Mouse (Mus musculus) stomach, embryonic 15.5 days (tissue): Measurements from ENCODE around the gene Qrich1. TPM values are rescaled to one million over a fixed set of nuclear protein-coding genes. Genes with fewer than 3 reads are reported as not detected.

Experiments used
- ATAC-seq: fragments of 200-750 bp; cut with Nextera tagmentation; 2 replicates; pipeline ENCODE4 v1.8.0; 2017; ENCODE audit warnings: low read depth, moderate number of reproducible peaks, moderate TSS enrichment; ENCODE audit not compliant: insufficient read depth, low FRiP score
- H3K27ac ChIP-seq: fragments of 300-500 bp; sonication (generic); 2 replicates; pipeline ENCODE4 v1.5.1; 2015; ENCODE audit warnings: mild to moderate bottlenecking, inconsistent platforms
- H3K27me3 ChIP-seq: fragments of 300-500 bp; sonication (generic); replicated peaks from 2 replicates; pipeline ENCODE4 v1.6.1; 2015; ENCODE audit warnings: inconsistent platforms
- H3K36me3 ChIP-seq: fragments of 300-500 bp; sonication (generic); 2 replicates; pipeline ENCODE4 v1.6.1; 2015; ENCODE audit warnings: inconsistent platforms
- H3K4me1 ChIP-seq: fragments of 300-500 bp; sonication (generic); 2 replicates; pipeline ENCODE4 v1.6.1; 2015; ENCODE audit warnings: inconsistent platforms
- H3K4me2 ChIP-seq: fragments of 300-500 bp; sonication (generic); 2 replicates; pipeline ENCODE4 v1.6.1; 2015; ENCODE audit warnings: mild to moderate bottlenecking, inconsistent platforms
- H3K4me3 ChIP-seq: fragments of 300-500 bp; sonication (generic); replicated peaks from 2 replicates; pipeline ENCODE4 v1.5.1; 2015; ENCODE audit warnings: inconsistent platforms
- H3K9ac ChIP-seq: fragments of 300-500 bp; sonication (generic); 2 replicates; pipeline ENCODE4 v1.6.1; 2015; ENCODE audit warnings: inconsistent platforms
- H3K9me3 ChIP-seq: fragments of 300-500 bp; sonication (generic); 2 replicates; pipeline ENCODE4 v1.6.1; 2016; ENCODE audit warnings: inconsistent platforms
- WGBS: fragments of 180-500 bp; shearing (Covaris S2); methylation state at CpG from one replicate; pipeline ENCODE4 v1.1.7; 2015; 5-methylcytosine and 5-hydroxymethylcytosine counted together
- polyA plus RNA-seq: library from polyadenylated mRNA; unstranded; fragments of >200 nt; fragmentation: Nextera tagmentation; extraction: Ambion mirVana; gene quantifications from 2 replicates; pipeline ENCODE4 v1.2.1, GENCODE M21; 2015

Qrich1 gene
- polyA plus RNA-seq, 1 experiment from 2014 or later = 92.9 TPM

- Histone ChIP-seq H3K9me3 (no peaks in the 10 kb centered on the region), H3K4me1 (peaks cover 19% of the 10 kb centered on the region), H3K4me2 (no peak overlapping the region), H3K27me3 (no peaks in the 10 kb centered on the region), H3K27ac (no peak overlapping the region), H3K36me3 (peaks cover 66% of the 10 kb centered on the region), H3K4me3 (no peak overlapping the region), H3K9ac (no peak overlapping the region)
- no peak for ATAC-seq
- WGBS = 93% methylated on average over 15 of the region's 15 CpGs
Measured at GRCm38 (mm10) chr9:108484021-108484420, 32.6 kb upstream of the Qrich1 start.

GRCm38 (mm10) chr9:108485301-108485875 lies 31.2 kb upstream of the Qrich1 start:
- H3K27ac ChIP-seq = no peak overlapping the region
- no peaks in the 10 kb centered on the region for H3K9me3 ChIP-seq
- H3K4me1 ChIP-seq = peaks cover 14% of the 10 kb centered on the region
- no peak overlapping the region for H3K9ac ChIP-seq
- H3K4me2 ChIP-seq = no peak overlapping the region
- no peak overlapping the region for H3K4me3 ChIP-seq
- 91% methylated on average over 19 of the region's 19 CpGs for WGBS
- peaks cover 76% of the 10 kb centered on the region for H3K36me3 ChIP-seq
- ATAC-seq = no peak
- H3K27me3 ChIP-seq = no peaks in the 10 kb centered on the region

GRCm38 (mm10) chr9:108486973-108487530 lies 29.6 kb upstream of the Qrich1 start:
- Histone ChIP-seq H3K4me3 (no peak overlapping the region), H3K27me3 (no peaks in the 10 kb centered on the region), H3K27ac (no peak overlapping the region), H3K4me2 (no peak overlapping the region), H3K4me1 (peaks cover 13% of the 10 kb centered on the region), H3K9me3 (no peaks in the 10 kb centered on the region), H3K9ac (no peak overlapping the region), H3K36me3 (peaks cover 67% of the 10 kb centered on the region)
- WGBS = 93% methylated on average over 8 of the region's 8 CpGs
- ATAC-seq = no peak

- Histone ChIP-seq H3K9me3 (no peaks in the 10 kb centered on the region), H3K27ac (no peak overlapping the region), H3K36me3 (peaks cover 67% of the 10 kb centered on the region), H3K4me2 (no peak overlapping the region), H3K4me3 (no peak overlapping the region), H3K9ac (no peak overlapping the region), H3K27me3 (no peaks in the 10 kb centered on the region), H3K4me1 (peaks cover 19% of the 10 kb centered on the region)
- 93% methylated on average over 17 of the region's 17 CpGs for WGBS
- no peak for ATAC-seq
Measured at GRCm38 (mm10) chr9:108488403-108488802, 28.2 kb upstream of the Qrich1 start.

GRCm38 (mm10) chr9:108489215-108489614 lies 27.4 kb upstream of the Qrich1 start:
- Histone ChIP-seq H3K9me3 (no peaks in the 10 kb centered on the region), H3K36me3 (peaks cover 66% of the 10 kb centered on the region), H3K4me3 (no peak overlapping the region), H3K27me3 (no peaks in the 10 kb centered on the region), H3K4me2 (no peak overlapping the region), H3K4me1 (peaks cover 19% of the 10 kb centered on the region), H3K27ac (peak overlapping the region; percentile 93; the same call in 1 of the 2 replicates), H3K9ac (no peak overlapping the region)
- 95% methylated on average over 20 of the region's 20 CpGs for WGBS
- no peak for ATAC-seq

- no peak for ATAC-seq
- 56% methylated on average over 26 of the region's 26 CpGs for WGBS
- peaks cover 71% of the 10 kb centered on the region for H3K36me3 ChIP-seq
Measured at GRCm38 (mm10) chr9:108489702-108490558, 26.7 kb upstream of the Qrich1 start.

GRCm38 (mm10) chr9:108490559-108491285 lies 25.9 kb upstream of the Qrich1 start, which contains the start of gene Usp19:
Gene Usp19 (plus strand): TSS chr9:108490602.
- Histone ChIP-seq H3K4me3 (peak within 1 kb of the TSS; percentile 70), H3K9me3 (no peaks in the 10 kb centered on the region), H3K4me1 (peaks cover 19% of the 10 kb centered on the region), H3K27me3 (no peaks in the 10 kb centered on the region), H3K27ac (peak within 1 kb of the TSS; percentile 93), H3K36me3 (peaks cover 70% of the 10 kb centered on the region), H3K9ac (peak within 1 kb of the TSS; percentile 76), H3K4me2 (peak within 1 kb of the TSS; percentile 85)
- peak; percentile 94 for ATAC-seq
- under 1% methylated on average over 69 of the region's 69 CpGs for WGBS

More at GRCm38 (mm10) chr9:108489702-108490558, 26.7 kb upstream of the Qrich1 start:
- Histone ChIP-seq H3K4me2 (peak overlapping the region; percentile 85), H3K4me3 (peak overlapping the region; percentile 70), H3K9ac (no peak overlapping the region), H3K9me3 (no peaks in the 10 kb centered on the region), H3K27ac (peak overlapping the region; percentile 93), H3K27me3 (no peaks in the 10 kb centered on the region), H3K4me1 (peaks cover 19% of the 10 kb centered on the region)

GRCm38 (mm10) chr9:108491286-108491580 lies 25.4 kb upstream of the Qrich1 start:
- no peak for ATAC-seq
- Histone ChIP-seq H3K4me1 (peaks cover 19% of the 10 kb centered on the region), H3K36me3 (peaks cover 71% of the 10 kb centered on the region), H3K4me3 (peak overlapping the region; percentile 70), H3K9me3 (no peaks in the 10 kb centered on the region), H3K27ac (peak overlapping the region; percentile 93), H3K27me3 (no peaks in the 10 kb centered on the region), H3K9ac (peak overlapping the region; percentile 76), H3K4me2 (peak overlapping the region; percentile 85)
- WGBS = 5% methylated on average over 12 of the region's 12 CpGs

GRCm38 (mm10) chr9:108492043-108492750 lies 24.4 kb upstream of the Qrich1 start:
- ATAC-seq = no peak
- peaks cover 71% of the 10 kb centered on the region for H3K36me3 ChIP-seq
- no peak overlapping the region for H3K9ac ChIP-seq
- H3K4me2 ChIP-seq = peak overlapping the region; percentile 85
- H3K27me3 ChIP-seq = no peaks in the 10 kb centered on the region
- 78% methylated on average over 16 of the region's 16 CpGs for WGBS
- H3K4me1 ChIP-seq = peaks cover 19% of the 10 kb centered on the region
- H3K27ac ChIP-seq = peak overlapping the region; percentile 22; the same call in 1 of the 2 replicates
- H3K9me3 ChIP-seq = no peaks in the 10 kb centered on the region
- H3K4me3 ChIP-seq = peak overlapping the region; percentile 70

- Histone ChIP-seq H3K9me3 (no peaks in the 10 kb centered on the region), H3K27me3 (no peaks in the 10 kb centered on the region), H3K27ac (no peak overlapping the region), H3K4me2 (no peak overlapping the region), H3K4me3 (no peak overlapping the region), H3K9ac (no peak overlapping the region), H3K36me3 (peaks cover 71% of the 10 kb centered on the region), H3K4me1 (peaks cover 19% of the 10 kb centered on the region)
- ATAC-seq = no peak
- 94% methylated on average over 8 of the region's 8 CpGs for WGBS
Measured at GRCm38 (mm10) chr9:108493246-108493645, 23.4 kb upstream of the Qrich1 start.

- no peaks in the 10 kb centered on the region for H3K27me3 ChIP-seq
- ATAC-seq = no peak
- 94% methylated on average over 19 of the region's 19 CpGs for whole genome bisulfite sequencing
Measured at GRCm38 (mm10) chr9:108494146-108494825, 22.3 kb upstream of the Qrich1 start.

More at GRCm38 (mm10) chr9:108494146-108494825, 22.3 kb upstream of the Qrich1 start:
- no peak overlapping the region for H3K27ac ChIP-seq
- no peaks in the 10 kb centered on the region for H3K9me3 ChIP-seq
- H3K4me3 ChIP-seq = no peak overlapping the region
- no peak overlapping the region for H3K4me2 ChIP-seq
- peaks cover 71% of the 10 kb centered on the region for H3K36me3 ChIP-seq
- H3K4me1 ChIP-seq = peaks cover 19% of the 10 kb centered on the region
- no peak overlapping the region for H3K9ac ChIP-seq
